In the genomic region with DNA sequence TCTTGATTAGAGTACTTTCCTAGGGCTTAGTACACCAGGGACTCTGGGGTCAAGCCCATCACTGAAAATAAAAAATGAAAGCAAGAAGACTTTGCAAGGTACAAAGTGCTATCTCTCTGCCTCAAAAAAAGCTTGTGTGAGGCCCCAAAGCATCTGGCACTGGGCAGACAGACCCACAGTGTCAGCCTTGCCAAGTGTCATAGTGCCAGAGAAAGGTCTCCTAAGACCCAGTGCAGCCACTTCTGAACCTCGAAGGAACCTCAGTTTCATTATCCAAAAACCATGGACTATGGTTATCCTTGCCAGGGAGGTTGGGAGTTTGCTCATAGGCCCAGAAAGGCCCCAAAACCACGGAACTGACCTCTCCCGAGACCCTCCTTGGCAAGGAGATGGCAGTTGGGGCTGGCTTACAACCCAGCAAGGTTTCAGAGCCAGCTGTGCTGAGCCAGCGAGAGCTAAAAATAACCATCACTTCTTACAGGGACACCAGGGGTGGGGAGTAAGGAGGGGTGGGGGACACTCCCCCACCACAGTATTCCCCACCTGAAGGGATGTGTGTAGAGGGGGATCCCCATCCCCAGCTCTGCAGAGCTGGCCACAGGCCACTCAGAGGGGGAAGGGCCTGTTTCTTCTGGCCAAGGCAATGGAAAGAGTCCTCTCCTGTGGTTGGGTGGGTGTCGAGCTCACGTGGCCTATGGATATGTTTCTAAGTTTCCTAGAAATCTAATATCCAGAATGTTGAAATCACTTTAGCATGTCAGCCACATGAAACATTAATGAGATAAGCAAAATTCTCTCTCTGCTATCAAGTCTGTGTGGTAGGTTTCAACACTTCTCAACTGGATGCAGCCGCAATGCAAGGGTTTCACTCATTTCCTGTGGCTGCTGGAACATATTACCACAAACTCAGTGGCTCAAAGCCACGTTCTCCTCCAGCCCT, we compare ENCODE assay signal across 7 mouse cellular contexts. TPM values are rescaled to one million over a fixed set of nuclear protein-coding genes. Genes with fewer than 3 reads are reported as not detected.
DNase-seq lines count a peak whose midpoint lies in the region; ATAC-seq and TF ChIP-seq lines count a peak whose summit lies in the region.

No protein-coding gene starts in this region.

- no peak for TF ChIP-seq POLR2A in lung, adult 2 months (IDR thresholded peaks at IDR 0.05; ENCODE audit: borderline replicate concordance, extremely low read depth, low read depth, low read length)

- 0 out of 2 replicates have a peak, but pooled peaks have one; percentile 27 for ATAC-seq in lung, embryonic 15.5 days (ENCODE audit: borderline replicate concordance, extremely low read depth, low FRiP score, low TSS enrichment)
- ATAC-seq in limb, embryonic 13.5 days (ENCODE audit: low FRiP score, low read depth), result peak; percentile 78; the same call in 1 of the 2 replicates

- H3K36me3 ChIP-seq in lung, embryonic 15.5 days, result no peaks in the 10 kb centered on the region
- no peaks in the 10 kb centered on the region for H3K36me3 ChIP-seq in limb, embryonic 13.5 days

- H3K4me2 ChIP-seq in lung, embryonic 15.5 days, result no peak overlapping the region
- H3K4me2 ChIP-seq in limb, embryonic 13.5 days (replicated peaks), result peak overlapping the region; percentile 25

- no peak overlapping the region for H3K4me3 ChIP-seq in lung, embryonic 15.5 days
- H3K4me3 ChIP-seq in lung, adult 2 months (replicated peaks; ENCODE audit: extremely low read depth, low read depth, low read length), result no peak overlapping the region
- H3K4me3 ChIP-seq in limb, embryonic 13.5 days, result no peak overlapping the region

- H3K27ac ChIP-seq in lung, embryonic 15.5 days, result no peak overlapping the region
- 0 out of 2 replicates have a peak overlapping the region, but pooled peaks have one; percentile 39 for H3K27ac ChIP-seq in limb, embryonic 13.5 days

- H3K9ac ChIP-seq in lung, embryonic 15.5 days, result no peak overlapping the region
- H3K9ac ChIP-seq in limb, embryonic 13.5 days, result no peak overlapping the region

- DNase-seq in lung, adult 2 months, result no peak
- DNase-seq in fibroblast of lung, adult 2 months (ENCODE audit: low read depth), result peak; percentile 53
- DNase-seq in thymus, postnatal 4 days, result peak; percentile 58
- DNase-seq in left cerebral cortex, adult 8-10 months (ENCODE audit: low spot score in 2 of 2), result no peak
- no peak for DNase-seq in layer of hippocampus, postnatal 14 days (ENCODE audit: low spot score in 2 of 2)

- WGBS in lung, embryonic 15.5 days, result 50% methylated on average over 8 of the region's 8 CpGs
- 48% methylated on average over 8 of the region's 8 CpGs for WGBS in lung, adult 2 months
- WGBS in limb, embryonic 13.5 days, result 55% methylated on average over 8 of the region's 8 CpGs

- H3K27me3 ChIP-seq in lung, embryonic 15.5 days, result no peaks in the 10 kb centered on the region
- peaks cover 38% of the 10 kb centered on the region for H3K27me3 ChIP-seq in limb, embryonic 13.5 days

- no peak for TF ChIP-seq CTCF in lung, adult 2 months (IDR thresholded peaks at IDR 0.05; ENCODE audit: insufficient read depth, low read length)

- 0 out of 2 replicates have a peak, but pooled peaks cover 10% of the 10 kb centered on the region for H3K4me1 ChIP-seq in lung, embryonic 15.5 days
- H3K4me1 ChIP-seq in lung, adult 2 months (ENCODE audit: control insufficient read depth, insufficient read depth, low read length), result no peaks in the 10 kb centered on the region; the same call in 1 of the 2 replicates
- peaks cover 42% of the 10 kb centered on the region for H3K4me1 ChIP-seq in limb, embryonic 13.5 days

- no peaks in the 10 kb centered on the region for H3K9me3 ChIP-seq in lung, embryonic 15.5 days
- H3K9me3 ChIP-seq in limb, embryonic 13.5 days, result no peaks in the 10 kb centered on the region

RNA-seq across cellular contexts. Expression of gene Traf1, which starts 23.0 kb away (rescaled TPM):
- 1.9 and 2.7 TPM in 2 replicates for polyA plus RNA-seq in lung, embryonic 15.5 days (2015; fragmentation: Nextera tagmentation; extraction: Ambion mirVana)
- 52.3 and 59.6 TPM in 2 replicates for polyA plus RNA-seq in lung, adult 2 months (2012; rRNA removed)
- 3.3 TPM in 2 replicates for polyA plus RNA-seq in limb, embryonic 13.5 days (2015; fragmentation: Nextera tagmentation; extraction: Ambion mirVana)
- total RNA-seq in left cerebral cortex, adult 8-10 months (2022), result 1 to 10 TPM; 1.3 to 1.9 (median 1.6) TPM
- 1 to 10 TPM; 1.1 to 3.0 TPM for total RNA-seq in layer of hippocampus, postnatal 14 days (2021)

RNA-seq across cellular contexts. Expression of gene Phf19, which starts 24.7 kb away (rescaled TPM):
- polyA plus RNA-seq in lung, embryonic 15.5 days (2015; fragmentation: Nextera tagmentation; extraction: Ambion mirVana), result 3.2 and 4.2 TPM in 2 replicates
- 1.1 and 1.5 TPM in 2 replicates for polyA plus RNA-seq in lung, adult 2 months (2012; rRNA removed)
- polyA plus RNA-seq in limb, embryonic 13.5 days (2015; fragmentation: Nextera tagmentation; extraction: Ambion mirVana), result 1.6 and 2.6 TPM in 2 replicates
- total RNA-seq in left cerebral cortex, adult 8-10 months (2022), result 1 to 10 TPM in 1 of 4 experiments, under 1 TPM in 3; 0.65 to 1.2 (median 0.79) TPM
- total RNA-seq in layer of hippocampus, postnatal 14 days (2021), result 1 to 10 TPM; 1.0 to 2.2 TPM

Comparison
In these comparisons a context has a peak if more than half of its experiments do, and no peak if none do; other contexts are left out.
1. RNA of gene Traf1, which starts 23.0 kb away (polyA plus RNA-seq): 52.3 to 59.6 TPM in lung, adult 2 months; 3.3 TPM in limb, embryonic 13.5 days and 1.9 to 2.7 TPM in lung, embryonic 15.5 days; every median in the first group is over 10 times any median in the second.
2. DNase-seq: peak in fibroblast of lung, adult 2 months (single experiment) and thymus, postnatal 4 days (single experiment); none in lung, adult 2 months (single experiment), left cerebral cortex, adult 8-10 months (0 of 2) and layer of hippocampus, postnatal 14 days (0 of 2).